In genomic region chr11:57431886-57432285, GRCm38 (mm10) we compare ENCODE assay signal across 21 mouse cellular contexts.
DNase-seq lines count a peak whose midpoint lies in the region; ATAC-seq and TF ChIP-seq lines count a peak whose summit lies in the region.
"Had no signal": no experiment of that assay in that cellular context is flagged by ENCODE, and none has a peak within 500 bp of the region (broad histone marks: within the 10 kb centered on the region; RNA-seq: fewer than 3 reads in every experiment).

No protein-coding gene starts in this region.

- no peak for ATAC-seq in forebrain, postnatal 0 days
- ATAC-seq in forebrain, embryonic 16.5 days: no peak

- H3K4me1 ChIP-seq in forebrain, postnatal 0 days (ENCODE audit: insufficient read depth): no peaks in the 10 kb centered on the region
- no peaks in the 10 kb centered on the region for H3K4me1 ChIP-seq in forebrain, embryonic 16.5 days (replicated peaks; ENCODE audit: control insufficient read depth, insufficient read depth, low read length)
- no peaks in the 10 kb centered on the region for H3K4me1 ChIP-seq in hindbrain, embryonic 10.5 days (replicated peaks)
- H3K4me1 ChIP-seq: forebrain, embryonic 10.5 days; heart, embryonic 15.5 days; hindbrain, embryonic 15.5 days; limb, embryonic 13.5 days; liver, embryonic 13.5 days; neural tube, embryonic 15.5 days had no signal

- TF ChIP-seq POLR2A in brain, embryonic 14.5 days (IDR thresholded peaks at IDR 0.05; ENCODE audit: borderline replicate concordance, extremely low read depth, insufficient read depth, insufficient read length, poor library complexity, severe bottlenecking): no peak

- peak; percentile 28; the same call in 1 of the 2 replicates for TF ChIP-seq CTCF in forebrain, postnatal 0 days (IDR thresholded peaks at IDR 0.05; ENCODE audit: low read depth)
- peak; percentile 61 for TF ChIP-seq CTCF in layer of hippocampus, adult 2 months (conservative IDR thresholded peaks at IDR 0.05)
- peak; percentile 22; the same call in 1 of the 2 replicates for TF ChIP-seq CTCF in brain, embryonic 14.5 days (IDR thresholded peaks at IDR 0.05; ENCODE audit: borderline replicate concordance, extremely low read depth, insufficient read depth, insufficient read length)

- no peak overlapping the region for H3K9ac ChIP-seq in forebrain, postnatal 0 days
- H3K9ac ChIP-seq in forebrain, embryonic 16.5 days (replicated peaks; ENCODE audit: low read depth, low read length): no peak overlapping the region
- H3K9ac ChIP-seq: heart, embryonic 15.5 days; hindbrain, embryonic 15.5 days; limb, embryonic 13.5 days; liver, embryonic 13.5 days; neural tube, embryonic 15.5 days had no signal

- H3K4me3 ChIP-seq in forebrain, postnatal 0 days (ENCODE audit: low read depth, low read length): no peak overlapping the region
- no peak overlapping the region for H3K4me3 ChIP-seq in forebrain, embryonic 16.5 days (replicated peaks; ENCODE audit: low read length)
- H3K4me3 ChIP-seq in layer of hippocampus, adult 2 months: no peak overlapping the region
- H3K4me3 ChIP-seq in hindbrain, embryonic 10.5 days: no peak overlapping the region
- H3K4me3 ChIP-seq: forebrain, embryonic 10.5 days; heart, embryonic 15.5 days; hindbrain, embryonic 15.5 days; limb, embryonic 13.5 days; liver, embryonic 13.5 days; neural tube, embryonic 15.5 days had no signal

- no peak overlapping the region for H3K27ac ChIP-seq in forebrain, postnatal 0 days (ENCODE audit: low read depth, low read length)
- H3K27ac ChIP-seq in forebrain, embryonic 16.5 days (ENCODE audit: low read length): no peak overlapping the region
- H3K27ac ChIP-seq in layer of hippocampus, adult 2 months: no peak overlapping the region
- no peak overlapping the region for H3K27ac ChIP-seq in hindbrain, embryonic 10.5 days
- H3K27ac ChIP-seq: forebrain, embryonic 10.5 days; heart, embryonic 15.5 days; hindbrain, embryonic 15.5 days; limb, embryonic 13.5 days; liver, embryonic 13.5 days; neural tube, embryonic 15.5 days had no signal

- H3K4me2 ChIP-seq in forebrain, postnatal 0 days (ENCODE audit: low read depth): no peak overlapping the region
- no peak overlapping the region for H3K4me2 ChIP-seq in forebrain, embryonic 16.5 days (ENCODE audit: low read length)
- H3K4me2 ChIP-seq: heart, embryonic 15.5 days; hindbrain, embryonic 15.5 days; limb, embryonic 13.5 days; liver, embryonic 13.5 days; neural tube, embryonic 15.5 days had no signal

- H3K9me3 ChIP-seq in forebrain, postnatal 0 days (ENCODE audit: low read length): no peaks in the 10 kb centered on the region
- no peaks in the 10 kb centered on the region for H3K9me3 ChIP-seq in forebrain, embryonic 16.5 days (ENCODE audit: control insufficient read depth, low read length)
- no peaks in the 10 kb centered on the region for H3K9me3 ChIP-seq in hindbrain, embryonic 10.5 days
- H3K9me3 ChIP-seq: forebrain, embryonic 10.5 days; heart, embryonic 15.5 days; hindbrain, embryonic 15.5 days; limb, embryonic 13.5 days; liver, embryonic 13.5 days; neural tube, embryonic 15.5 days had no signal

- DNase-seq in forebrain, postnatal 0 days: no peak
- no peak for DNase-seq in layer of hippocampus, adult 2 months (ENCODE audit: low spot score in 2 of 2)
- DNase-seq in layer of hippocampus, postnatal 36 days: no peak
- peak; percentile 11 for DNase-seq in 416B (ENCODE audit: low read depth)
- DNase-seq in brain, embryonic 14.5 days (ENCODE audit: low read depth): no peak
- DNase-seq in hindbrain, embryonic 10.5 days (ENCODE audit: low spot score): no peak
- DNase-seq: adrenal gland, postnatal 14 days; B cell, adult 2 months; cerebellum, adult 9-10 months; gastrocnemius, postnatal 36 days; heart, postnatal 36 days; kidney, postnatal 14 days; liver, embryonic 13.5 days; right cerebral cortex, adult 18-20 months; thymus, adult 2 months had no signal

- H3K36me3 ChIP-seq in forebrain, postnatal 0 days (ENCODE audit: insufficient read depth): no peaks in the 10 kb centered on the region
- no peaks in the 10 kb centered on the region for H3K36me3 ChIP-seq in forebrain, embryonic 16.5 days (ENCODE audit: control insufficient read depth, insufficient read depth)
- H3K36me3 ChIP-seq in hindbrain, embryonic 10.5 days: no peaks in the 10 kb centered on the region
- H3K36me3 ChIP-seq: forebrain, embryonic 10.5 days; heart, embryonic 15.5 days; hindbrain, embryonic 15.5 days; limb, embryonic 13.5 days; liver, embryonic 13.5 days; neural tube, embryonic 15.5 days had no signal

- no peaks in the 10 kb centered on the region for H3K27me3 ChIP-seq in forebrain, postnatal 0 days (ENCODE audit: insufficient read depth, low read length)
- H3K27me3 ChIP-seq in forebrain, embryonic 16.5 days (replicated peaks; ENCODE audit: control insufficient read depth, insufficient read depth, low read length): no peaks in the 10 kb centered on the region
- H3K27me3 ChIP-seq in hindbrain, embryonic 10.5 days (ENCODE audit: insufficient read depth, poor library complexity, severe bottlenecking): no peaks in the 10 kb centered on the region
- H3K27me3 ChIP-seq: heart, embryonic 15.5 days; hindbrain, embryonic 15.5 days; limb, embryonic 13.5 days; liver, embryonic 13.5 days; neural tube, embryonic 15.5 days had no signal
